Mouse (Mus musculus) myocyte (in vitro differentiated cells): ENCODE data around the gene Iqcn. TPM values are rescaled to one million over a fixed set of nuclear protein-coding genes. Genes with fewer than 3 reads are reported as not detected.

Source experiments
- H3K27me3 ChIP-seq: one replicate; pipeline ENCODE4 v1.6.1; 2011; ENCODE audit not compliant: control insufficient read depth, insufficient read depth, insufficient read length
- H3K36me3 ChIP-seq: one replicate; pipeline ENCODE4 v1.6.1; 2011; ENCODE audit not compliant: control insufficient read depth, insufficient read depth
- H3K4me2 ChIP-seq: one replicate; pipeline ENCODE4 v1.6.1; 2011; ENCODE audit warnings: low read depth, control low read depth
- H3K4me3 ChIP-seq: one replicate; pipeline ENCODE4 v1.5.1; 2011; ENCODE audit warnings: mild to moderate bottlenecking, control low read depth, moderate library complexity
- H3K79me2 ChIP-seq: one replicate; pipeline ENCODE4 v1.6.1; 2011; ENCODE audit not compliant: control insufficient read depth, insufficient read depth
- H3ac ChIP-seq: one replicate; pipeline ENCODE4 v1.6.1; 2011; ENCODE audit not compliant: control insufficient read depth, insufficient read length
- CEBPB ChIP-seq: IDR thresholded peaks from 2 replicates; pipeline ENCODE4 v1.6.1; 2011; ENCODE audit warnings: mild to moderate bottlenecking, moderate library complexity; ENCODE audit not compliant: poor library complexity, insufficient read depth, severe bottlenecking
- E2F4 ChIP-seq: IDR thresholded peaks from one replicate; pipeline ENCODE4 v1.6.1; 2011; ENCODE audit warnings: mild to moderate bottlenecking, control low read depth, moderate library complexity; ENCODE audit not compliant: insufficient read depth
- MAX ChIP-seq: IDR thresholded peaks from one replicate; pipeline ENCODE4 v1.6.1; 2011; ENCODE audit warnings: low read depth, mild to moderate bottlenecking, control low read depth
- MYOD1 ChIP-seq, 3 experiments: IDR thresholded peaks; one replicate each; pipeline ENCODE4 v1.6.1; 2011; ENCODE audit warnings: control low read depth in 2 of 3, low read depth in 2 of 3, mild to moderate bottlenecking in 2 of 3, moderate library complexity in 1 of 3; ENCODE audit not compliant: insufficient read length in 2 of 3, control insufficient read depth in 1 of 3
- MYOG ChIP-seq, 3 experiments: IDR thresholded peaks; one replicate each; pipeline ENCODE4 v1.6.1; 2011; ENCODE audit warnings: control low read depth in 2 of 3, low read depth in 2 of 3, mild to moderate bottlenecking in 2 of 3; ENCODE audit not compliant: insufficient read length in 2 of 3, control insufficient read depth in 1 of 3, insufficient read depth in 1 of 3
- POLR2A ChIP-seq: IDR thresholded peaks from one replicate; pipeline ENCODE4 v1.6.1; 2011; ENCODE audit warnings: low read depth, mild to moderate bottlenecking, control low read depth, moderate library complexity; ENCODE audit not compliant: insufficient read length
- POLR2AphosphoS2 ChIP-seq: IDR thresholded peaks from one replicate; pipeline ENCODE4 v1.6.1; 2011; ENCODE audit warnings: low read depth, control low read depth; ENCODE audit not compliant: insufficient read length
- REST ChIP-seq: IDR thresholded peaks from one replicate; pipeline ENCODE4 v1.6.1; 2011; ENCODE audit warnings: mild to moderate bottlenecking, control low read depth, moderate library complexity; ENCODE audit not compliant: insufficient read depth, insufficient read length
- SRF ChIP-seq: IDR thresholded peaks from one replicate; pipeline ENCODE4 v1.6.1; 2011; ENCODE audit warnings: low read depth; ENCODE audit not compliant: control insufficient read depth, insufficient read length
- TCF12 ChIP-seq: IDR thresholded peaks from one replicate; pipeline ENCODE4 v1.6.1; 2011; ENCODE audit warnings: mild to moderate bottlenecking, control low read depth; ENCODE audit not compliant: poor library complexity, insufficient read depth, severe bottlenecking
- TCF3 ChIP-seq: IDR thresholded peaks from one replicate; pipeline ENCODE4 v1.6.1; 2011; ENCODE audit warnings: low read depth, control low read depth; ENCODE audit not compliant: insufficient read length
- USF1 ChIP-seq: IDR thresholded peaks from one replicate; pipeline ENCODE4 v1.6.1; 2011; ENCODE audit warnings: low read depth, mild to moderate bottlenecking, control low read depth, moderate library complexity
- polyA plus RNA-seq: library from polyadenylated mRNA; unstranded; fragments of >200 nt; fragmentation: generic; extraction: Trizol; gene quantifications from one replicate; pipeline ENCODE4 v1.2.1, GENCODE M21; 2012; ENCODE audit warnings: missing spikeins

Iqcn gene
- polyA plus RNA-seq, 1 experiment = 0.02 TPM

GRCm38 (mm10) chr8:70678679-70679078, 24.6 kb upstream of the Iqcn start:
- no peaks in the 10 kb centered on the region for H3K27me3 ChIP-seq
- peaks cover 29% of the 10 kb centered on the region for H3K79me2 ChIP-seq
- H3K4me3 ChIP-seq = no peak overlapping the region
- H3ac ChIP-seq = no peak overlapping the region
- H3K4me2 ChIP-seq = no peak overlapping the region
- TF ChIP-seq MYOD1 (IDR thresholded peaks at IDR 0.05; ENCODE audit: control insufficient read depth in 1 of 3, insufficient read length in 2 of 3, low read depth in 2 of 3) = no peak
- TF ChIP-seq POLR2A = no peak
- no peak for TF ChIP-seq REST
- H3K36me3 ChIP-seq = no peaks in the 10 kb centered on the region

GRCm38 (mm10) chr8:70679404-70679803, 23.9 kb upstream of the Iqcn start:
- peaks cover 23% of the 10 kb centered on the region for H3K79me2 ChIP-seq
- no peaks in the 10 kb centered on the region for H3K36me3 ChIP-seq
- no peak overlapping the region for H3K4me2 ChIP-seq
- no peak overlapping the region for H3K4me3 ChIP-seq
- H3ac ChIP-seq = no peak overlapping the region
- H3K27me3 ChIP-seq = no peaks in the 10 kb centered on the region
- TF ChIP-seq E2F4 = no peak
- TF ChIP-seq CEBPB = no peak
- TF ChIP-seq TCF3 = no peak
- no peak for TF ChIP-seq MAX
- no peak for TF ChIP-seq SRF
- TF ChIP-seq MYOG (IDR thresholded peaks at IDR 0.05; ENCODE audit: control insufficient read depth in 1 of 3, insufficient read depth in 1 of 3, insufficient read length in 2 of 3, low read depth in 2 of 3) = no peak
- no peak for TF ChIP-seq POLR2A
- TF ChIP-seq MYOD1 (IDR thresholded peaks at IDR 0.05; ENCODE audit: control insufficient read depth in 1 of 3, insufficient read length in 2 of 3, low read depth in 2 of 3) = no peak
- no peak for TF ChIP-seq USF1
- TF ChIP-seq TCF12 = no peak
- TF ChIP-seq POLR2AphosphoS2 = no peak

- peaks cover 16% of the 10 kb centered on the region for H3K79me2 ChIP-seq
- no peak for TF ChIP-seq E2F4
- no peak for TF ChIP-seq MAX
- no peak for TF ChIP-seq POLR2AphosphoS2
- no peak for TF ChIP-seq SRF
- TF ChIP-seq USF1 = no peak
- TF ChIP-seq MYOD1 (IDR thresholded peaks at IDR 0.05; ENCODE audit: control insufficient read depth in 1 of 3, insufficient read length in 2 of 3, low read depth in 2 of 3) = no peak
- TF ChIP-seq REST = no peak
- TF ChIP-seq CEBPB = no peak
- no peak for TF ChIP-seq TCF3
- no peak for TF ChIP-seq MYOG (IDR thresholded peaks at IDR 0.05; ENCODE audit: control insufficient read depth in 1 of 3, insufficient read depth in 1 of 3, insufficient read length in 2 of 3, low read depth in 2 of 3)
- no peak for TF ChIP-seq TCF12
- no peak for TF ChIP-seq POLR2A
- H3K4me2 ChIP-seq = no peak overlapping the region
- H3K36me3 ChIP-seq = no peaks in the 10 kb centered on the region
- no peaks in the 10 kb centered on the region for H3K27me3 ChIP-seq
- H3K4me3 ChIP-seq = no peak overlapping the region
- H3ac ChIP-seq = no peak overlapping the region
These were observed 23.2 kb upstream of the Iqcn start for GRCm38 (mm10) chr8:70680039-70680438.

- peaks cover 2% of the 10 kb centered on the region for H3K79me2 ChIP-seq
- H3K4me2 ChIP-seq = peak overlapping the region; percentile 61
- H3K36me3 ChIP-seq = no peaks in the 10 kb centered on the region
- no peak overlapping the region for H3K4me3 ChIP-seq
- no peaks in the 10 kb centered on the region for H3K27me3 ChIP-seq
- no peak overlapping the region for H3ac ChIP-seq
- TF ChIP-seq CEBPB (no peak), REST (no peak), MYOD1 (IDR thresholded peaks at IDR 0.05; ENCODE audit: control insufficient read depth in 1 of 3, insufficient read length in 2 of 3, low read depth in 2 of 3) (no peak), POLR2AphosphoS2 (no peak), POLR2A (no peak), MAX (no peak), USF1 (no peak), MYOG (IDR thresholded peaks at IDR 0.05; ENCODE audit: control insufficient read depth in 1 of 3, insufficient read depth in 1 of 3, insufficient read length in 2 of 3, low read depth in 2 of 3) (no peak), TCF12 (no peak), E2F4 (no peak)
These were observed 21.8 kb upstream of the Iqcn start for GRCm38 (mm10) chr8:70681410-70681809.

- no peaks in the 10 kb centered on the region for H3K79me2 ChIP-seq
- TF ChIP-seq USF1 (no peak), MYOG (IDR thresholded peaks at IDR 0.05; ENCODE audit: control insufficient read depth in 1 of 3, insufficient read depth in 1 of 3, insufficient read length in 2 of 3, low read depth in 2 of 3) (peak in 1 of 3 experiments; percentile 67), E2F4 (peak; percentile 13), MYOD1 (IDR thresholded peaks at IDR 0.05; ENCODE audit: control insufficient read depth in 1 of 3, insufficient read length in 2 of 3, low read depth in 2 of 3) (peak in 2 of 3 experiments; percentile 33 to 47), POLR2A (peak; percentile 63), POLR2AphosphoS2 (peak; percentile 78), MAX (no peak)
- peak overlapping the region; percentile 66 for H3K4me2 ChIP-seq
- no peaks in the 10 kb centered on the region for H3K27me3 ChIP-seq
- no peaks in the 10 kb centered on the region for H3K36me3 ChIP-seq
- no peak overlapping the region for H3ac ChIP-seq
- no peak overlapping the region for H3K4me3 ChIP-seq
These were observed 21.1 kb upstream of the Iqcn start for GRCm38 (mm10) chr8:70682193-70682592.
